Mouse (Mus musculus) lung, postnatal 0 days (tissue): ENCODE measurements around the gene Osbpl3. TPM values are rescaled to one million over a fixed set of nuclear protein-coding genes. Genes with fewer than 3 reads are reported as not detected.
"Not testable (repeated sequence)": the region's sequence is repeated elsewhere in the genome, so short reads cannot be mapped to it uniquely, and the experiment has no call there.

Experiments used
- ATAC-seq: fragments of 200-750 bp; cut with Nextera tagmentation; 2 replicates; pipeline ENCODE4 v1.8.0; 2017; ENCODE audit warnings: moderate library complexity
- DNase-seq: peaks from one replicate; pipeline ENCODE4 v3.0.0-alpha.2; 2016; ENCODE audit warnings: low spot score
- H3K27ac ChIP-seq: fragments of 300-500 bp; sonication (generic); 2 replicates; pipeline ENCODE4 v1.5.1; 2014; ENCODE audit warnings: antibody characterized with exemption, mild to moderate bottlenecking, low read length, mixed read lengths
- H3K27me3 ChIP-seq: fragments of 300-500 bp; sonication (generic); replicated peaks from 2 replicates; pipeline ENCODE4 v1.6.1; 2014; ENCODE audit warnings: low read length, mixed read lengths; ENCODE audit not compliant: insufficient read depth
- H3K36me3 ChIP-seq: fragments of 300-500 bp; sonication (generic); 2 replicates; pipeline ENCODE4 v1.6.1; 2014; ENCODE audit warnings: low read length, mixed read lengths; ENCODE audit not compliant: insufficient read depth
- H3K4me1 ChIP-seq: fragments of 300-500 bp; sonication (generic); 2 replicates; pipeline ENCODE4 v1.6.1; 2014; ENCODE audit warnings: antibody characterized with exemption, low read depth, low read length, mixed read lengths; ENCODE audit not compliant: insufficient read depth
- H3K4me2 ChIP-seq: fragments of 300-500 bp; sonication (generic); replicated peaks from 2 replicates; pipeline ENCODE4 v1.6.1; 2014; ENCODE audit warnings: low read depth, mild to moderate bottlenecking, low read length, moderate library complexity, mixed read lengths
- H3K4me3 ChIP-seq: fragments of 300-500 bp; sonication (generic); 2 replicates; pipeline ENCODE4 v1.5.1; 2014; ENCODE audit warnings: low read depth, low read length
- H3K9ac ChIP-seq: fragments of 300-500 bp; sonication (generic); replicated peaks from 2 replicates; pipeline ENCODE4 v1.6.1; 2014; ENCODE audit warnings: low read depth, mild to moderate bottlenecking
- H3K9me3 ChIP-seq: fragments of 300-500 bp; sonication (generic); 2 replicates; pipeline ENCODE4 v1.6.1; 2016; ENCODE audit warnings: low read length, mixed read lengths
- CTCF ChIP-seq: IDR thresholded peaks from 2 replicates; pipeline ENCODE4 v1.5.1; 2016; ENCODE audit warnings: antibody characterized with exemption, mild to moderate bottlenecking
- EP300 ChIP-seq: IDR thresholded peaks from 2 replicates; pipeline ENCODE4 v1.6.1; 2016; ENCODE audit warnings: antibody characterized with exemption, mild to moderate bottlenecking, control low read depth
- WGBS: fragments of 180-500 bp; shearing (Covaris S2); extraction: QIAGEN DNeasy Blood & Tissue Kit; methylation state at CpG from one replicate; pipeline ENCODE4 v1.1.7; 2014; 5-methylcytosine and 5-hydroxymethylcytosine counted together
- polyA plus RNA-seq: library from polyadenylated mRNA; unstranded; fragments of >200 nt; fragmentation: Nextera tagmentation; extraction: Ambion mirVana; gene quantifications from 2 replicates; pipeline ENCODE4 v1.2.1, GENCODE M21; 2015

Gene Osbpl3
- polyA plus RNA-seq, 1 experiment from 2014 or later = 4.7 TPM

- 79% methylated on average over 7 of the region's 7 CpGs for WGBS
- no peak overlapping the region for H3K9ac ChIP-seq
- H3K4me1 ChIP-seq = no peaks in the 10 kb centered on the region
- H3K9me3 ChIP-seq = no peaks in the 10 kb centered on the region
- no peaks in the 10 kb centered on the region for H3K36me3 ChIP-seq
- H3K4me2 ChIP-seq = no peak overlapping the region
- no peak overlapping the region for H3K4me3 ChIP-seq
- no peak overlapping the region for H3K27ac ChIP-seq
- TF ChIP-seq EP300 = no peak
- TF ChIP-seq CTCF = no peak
- DNase-seq (no peak), ATAC-seq (no peak)
- no peaks in the 10 kb centered on the region for H3K27me3 ChIP-seq
Measured at GRCm38 (mm10) chr6:50440197-50440596, 15.8 kb downstream of the Osbpl3 start.

- H3K27ac ChIP-seq, H3K36me3 ChIP-seq, H3K9ac ChIP-seq, H3K27me3 ChIP-seq, H3K9me3 ChIP-seq, H3K4me3 ChIP-seq, DNase-seq, H3K4me1 ChIP-seq, H3K4me2 ChIP-seq, ATAC-seq: not testable (repeated sequence)
- 89% methylated on average over 4 of the region's 4 CpGs for WGBS
Measured at GRCm38 (mm10) chr6:50438900-50439299, 17.1 kb downstream of the Osbpl3 start.

- 92% methylated on average over 2 of the region's 2 CpGs for WGBS
- no peak overlapping the region for H3K9ac ChIP-seq
- H3K27ac ChIP-seq = no peak overlapping the region
- H3K4me1 ChIP-seq = no peaks in the 10 kb centered on the region
- no peaks in the 10 kb centered on the region for H3K9me3 ChIP-seq
- no peak overlapping the region for H3K4me2 ChIP-seq
- ATAC-seq (no peak), DNase-seq (no peak)
- no peaks in the 10 kb centered on the region for H3K27me3 ChIP-seq
- H3K36me3 ChIP-seq = no peaks in the 10 kb centered on the region
- no peak for TF ChIP-seq CTCF
- TF ChIP-seq EP300 = no peak
- no peak overlapping the region for H3K4me3 ChIP-seq
Measured at GRCm38 (mm10) chr6:50437815-50438214, 18.2 kb downstream of the Osbpl3 start.

GRCm38 (mm10) chr6:50436661-50437060 lies 19.3 kb downstream of the Osbpl3 start:
- H3K36me3 ChIP-seq = no peaks in the 10 kb centered on the region
- no peak overlapping the region for H3K9ac ChIP-seq
- no peak overlapping the region for H3K27ac ChIP-seq
- no peak overlapping the region for H3K4me2 ChIP-seq
- DNase-seq (no peak), ATAC-seq (no peak)
- H3K9me3 ChIP-seq = no peaks in the 10 kb centered on the region
- H3K27me3 ChIP-seq = no peaks in the 10 kb centered on the region
- WGBS = 37% methylated on average over 2 of the region's 2 CpGs
- H3K4me3 ChIP-seq = no peak overlapping the region
- TF ChIP-seq CTCF = peak; percentile 32; the same call in 1 of the 2 replicates
- TF ChIP-seq EP300 = no peak
- no peaks in the 10 kb centered on the region for H3K4me1 ChIP-seq

- no peaks in the 10 kb centered on the region for H3K27me3 ChIP-seq
- ATAC-seq = no peak
- H3K27ac ChIP-seq = no peak overlapping the region
- H3K4me2 ChIP-seq = no peak overlapping the region
- DNase-seq = no peak
- no peak overlapping the region for H3K4me3 ChIP-seq
- no peak overlapping the region for H3K9ac ChIP-seq
- H3K4me1 ChIP-seq = no peaks in the 10 kb centered on the region
- H3K9me3 ChIP-seq = no peaks in the 10 kb centered on the region
- 86% methylated on average over 5 of the region's 5 CpGs for WGBS
- TF ChIP-seq CTCF = no peak
- TF ChIP-seq EP300 = no peak
- H3K36me3 ChIP-seq = no peaks in the 10 kb centered on the region
Measured at GRCm38 (mm10) chr6:50432491-50432890, 23.5 kb downstream of the Osbpl3 start.

- WGBS = 74% methylated on average over 7 of the region's 7 CpGs
- no peaks in the 10 kb centered on the region for H3K9me3 ChIP-seq
- ATAC-seq (no peak), DNase-seq (no peak)
- no peak overlapping the region for H3K9ac ChIP-seq
- TF ChIP-seq CTCF (no peak), EP300 (no peak)
- no peak overlapping the region for H3K27ac ChIP-seq
- no peaks in the 10 kb centered on the region for H3K4me1 ChIP-seq
- H3K4me3 ChIP-seq = no peak overlapping the region
- no peaks in the 10 kb centered on the region for H3K27me3 ChIP-seq
- H3K36me3 ChIP-seq = no peaks in the 10 kb centered on the region
- no peak overlapping the region for H3K4me2 ChIP-seq
Measured at GRCm38 (mm10) chr6:50429299-50429698, 26.7 kb downstream of the Osbpl3 start.

- Histone ChIP-seq H3K27me3 (no peaks in the 10 kb centered on the region), H3K4me3 (no peak overlapping the region), H3K9me3 (no peaks in the 10 kb centered on the region), H3K4me2 (no peak overlapping the region), H3K27ac (no peak overlapping the region), H3K4me1 (no peaks in the 10 kb centered on the region), H3K9ac (no peak overlapping the region), H3K36me3 (no peaks in the 10 kb centered on the region)
- WGBS = 66% methylated on average over 11 of the region's 11 CpGs
- no peak for TF ChIP-seq CTCF
- TF ChIP-seq EP300 = peak; percentile 37; the same call in 1 of the 2 replicates
- DNase-seq (peak; percentile 66), ATAC-seq (peak; percentile 77)
Measured at GRCm38 (mm10) chr6:50427051-50427732, 28.8 kb downstream of the Osbpl3 start.
